In the genomic region with DNA sequence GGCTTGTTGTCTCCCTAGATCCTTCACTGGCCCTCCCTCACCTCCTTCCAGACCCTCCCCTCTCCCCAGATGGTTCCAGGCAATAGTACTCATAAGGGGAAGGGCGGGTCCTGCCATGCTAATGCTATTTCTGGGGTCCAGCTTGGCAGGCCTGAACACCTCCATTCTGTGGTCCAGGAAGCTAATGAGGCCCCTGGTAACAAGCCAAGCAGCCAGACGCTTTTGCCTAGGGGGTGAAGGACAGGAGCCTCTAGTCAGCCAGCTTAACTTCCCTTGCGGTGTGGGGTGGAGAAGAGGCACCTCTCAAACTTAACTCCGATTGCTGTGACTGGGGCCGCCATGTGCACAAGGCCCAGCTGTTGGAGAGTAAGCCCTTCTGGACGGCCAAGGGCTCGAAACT, we compare ENCODE assay signal across 19 mouse cellular contexts. TPM values are rescaled to one million over a fixed set of nuclear protein-coding genes. Genes with fewer than 3 reads are reported as not detected.
DNase-seq lines count a peak whose midpoint lies in the region; ATAC-seq lines count a peak whose summit lies in the region.
"Had no signal": no experiment of that assay in that cellular context is flagged by ENCODE, and none has a peak within 500 bp of the region (broad histone marks: within the 10 kb centered on the region; RNA-seq: fewer than 3 reads in every experiment).

No protein-coding gene starts in this region.

- 68% methylated on average over 7 of the region's 7 CpGs for WGBS in heart, embryonic 10.5 days
- 69% methylated on average over 7 of the region's 7 CpGs for WGBS in midbrain, embryonic 13.5 days
- WGBS in midbrain, embryonic 11.5 days, result 74% methylated on average over 7 of the region's 7 CpGs

- no peak overlapping the region for H3K4me3 ChIP-seq in heart, embryonic 10.5 days
- no peak overlapping the region for H3K4me3 ChIP-seq in midbrain, embryonic 13.5 days (replicated peaks)
- no peak overlapping the region for H3K4me3 ChIP-seq in midbrain, embryonic 11.5 days (ENCODE audit: low read depth, low read length)
- H3K4me3 ChIP-seq: forebrain, embryonic 13.5 days; hindbrain, embryonic 12.5 days had no signal

- 0 out of 2 replicates have a peak overlapping the region, but pooled peaks have one; percentile 12 for H3K27ac ChIP-seq in heart, embryonic 10.5 days
- H3K27ac ChIP-seq in midbrain, embryonic 13.5 days, result no peak overlapping the region
- H3K27ac ChIP-seq in midbrain, embryonic 11.5 days (ENCODE audit: low read depth, low read length), result no peak overlapping the region
- H3K27ac ChIP-seq: forebrain, embryonic 13.5 days; hindbrain, embryonic 12.5 days had no signal

- H3K9me3 ChIP-seq in heart, embryonic 10.5 days, result no peaks in the 10 kb centered on the region
- no peaks in the 10 kb centered on the region for H3K9me3 ChIP-seq in midbrain, embryonic 13.5 days
- no peaks in the 10 kb centered on the region; the same call in 1 of the 2 replicates for H3K9me3 ChIP-seq in midbrain, embryonic 11.5 days (ENCODE audit: control insufficient read depth, low read length)
- H3K9me3 ChIP-seq: forebrain, embryonic 13.5 days had no signal

- H3K36me3 ChIP-seq in heart, embryonic 10.5 days, result no peaks in the 10 kb centered on the region
- H3K36me3 ChIP-seq in midbrain, embryonic 13.5 days, result no peaks in the 10 kb centered on the region
- no peaks in the 10 kb centered on the region for H3K36me3 ChIP-seq in midbrain, embryonic 11.5 days (ENCODE audit: control insufficient read depth, insufficient read depth, low read length)
- H3K36me3 ChIP-seq: hindbrain, embryonic 12.5 days had no signal

- H3K4me2 ChIP-seq in midbrain, embryonic 13.5 days (replicated peaks), result no peak overlapping the region
- no peak overlapping the region for H3K4me2 ChIP-seq in midbrain, embryonic 11.5 days
- H3K4me2 ChIP-seq: forebrain, embryonic 13.5 days; hindbrain, embryonic 12.5 days had no signal

- H3K4me1 ChIP-seq in heart, embryonic 10.5 days, result peaks cover 24% of the 10 kb centered on the region
- H3K4me1 ChIP-seq in midbrain, embryonic 13.5 days (replicated peaks), result no peaks in the 10 kb centered on the region
- 0 out of 2 replicates have a peak, but pooled peaks cover 2% of the 10 kb centered on the region for H3K4me1 ChIP-seq in midbrain, embryonic 11.5 days (ENCODE audit: control insufficient read depth, insufficient read depth, low read length)

- H3K27me3 ChIP-seq in heart, embryonic 10.5 days (ENCODE audit: insufficient read depth, poor library complexity, severe bottlenecking), result no peaks in the 10 kb centered on the region
- H3K27me3 ChIP-seq in midbrain, embryonic 13.5 days, result no peaks in the 10 kb centered on the region
- no peaks in the 10 kb centered on the region for H3K27me3 ChIP-seq in midbrain, embryonic 11.5 days (ENCODE audit: control insufficient read depth, insufficient read depth, low read length)
- H3K27me3 ChIP-seq: forebrain, embryonic 13.5 days; hindbrain, embryonic 12.5 days had no signal

- DNase-seq in cerebellum, postnatal 10 days, result peak; percentile 61 to 78
- no peak for DNase-seq in cerebellum, adult 9-11 months
- DNase-seq in heart, embryonic 10.5 days (ENCODE audit: low spot score), result no peak
- no peak for DNase-seq in heart, adult 11 months
- no peak for DNase-seq in midbrain, embryonic 11.5 days (ENCODE audit: low spot score, missing footprints)
- no peak for DNase-seq in urinary bladder, postnatal 4 days (ENCODE audit: low spot score in 2 of 2)
- DNase-seq: adrenal gland, adult 8-10 months; adrenal gland, postnatal 36 days; B cell, adult 2 months; cerebellum, adult 11-12 months; forebrain, postnatal 0 days; heart, postnatal 10 days; heart, postnatal 4 days had no signal

- ATAC-seq in midbrain, embryonic 13.5 days, result 0 out of 2 replicates have a peak, but pooled peaks have one; percentile 34
- ATAC-seq in midbrain, embryonic 11.5 days (ENCODE audit: low FRiP score), result no peak
- ATAC-seq: CD4-positive, CD25-positive, alpha-beta regulatory T cell, adult 4 months; forebrain, embryonic 13.5 days; forebrain, postnatal 0 days; hindbrain, embryonic 16.5 days; inflammation-experienced regulatory T-cells, adult 6 months had no signal

- no peak overlapping the region for H3K9ac ChIP-seq in midbrain, embryonic 13.5 days (replicated peaks)
- no peak overlapping the region for H3K9ac ChIP-seq in midbrain, embryonic 11.5 days (ENCODE audit: low read length)
- H3K9ac ChIP-seq: forebrain, embryonic 13.5 days; forebrain, postnatal 0 days; hindbrain, embryonic 12.5 days had no signal

RNA-seq across cellular contexts. Expression of a gene that starts 35.8 kb away (rescaled TPM):
- polyA plus RNA-seq in heart, embryonic 10.5 days (2016; fragmentation: Nextera tagmentation; extraction: Ambion mirVana), result 0.23 and 0.48 TPM in 2 replicates
- not detected in 2 replicates for polyA plus RNA-seq in midbrain, embryonic 13.5 days (2015; fragmentation: Nextera tagmentation; extraction: Ambion mirVana)
- polyA plus RNA-seq in midbrain, embryonic 11.5 days (2014; fragmentation: Nextera tagmentation; extraction: Ambion mirVana), result 0.22 and 0.44 TPM in 2 replicates
- polyA plus RNA-seq: CD4-positive, CD25-positive, alpha-beta regulatory T cell, adult 4 months; forebrain, embryonic 13.5 days; forebrain, postnatal 0 days; inflammation-experienced regulatory T-cells, adult 6 months had no signal

RNA-seq across cellular contexts. Expression of a gene that starts 59.0 kb away (rescaled TPM):
- polyA plus RNA-seq in heart, embryonic 10.5 days (2016; fragmentation: Nextera tagmentation; extraction: Ambion mirVana), result 31.3 and 33.1 TPM in 2 replicates
- 47.1 and 47.4 TPM in 2 replicates for polyA plus RNA-seq in midbrain, embryonic 13.5 days (2015; fragmentation: Nextera tagmentation; extraction: Ambion mirVana)
- polyA plus RNA-seq in midbrain, embryonic 11.5 days (2014; fragmentation: Nextera tagmentation; extraction: Ambion mirVana), result 16.1 and 17.4 TPM in 2 replicates

Comparison
In these comparisons a context has a peak if more than half of its experiments do, and no peak if none do; other contexts are left out.
1. DNase-seq: peak in cerebellum, postnatal 10 days (2 of 2); none in cerebellum, adult 9-11 months (single experiment), heart, embryonic 10.5 days (single experiment), heart, adult 11 months (single experiment), midbrain, embryonic 11.5 days (single experiment) and urinary bladder, postnatal 4 days (0 of 2).